Mouse (Mus musculus) stomach, embryonic 14.5 days (tissue): ENCODE data around the gene Dmgdh. TPM values are rescaled to one million over a fixed set of nuclear protein-coding genes. Genes with fewer than 3 reads are reported as not detected.

Experiments used
- ATAC-seq: fragments of 200-750 bp; cut with Nextera tagmentation; 2 replicates; pipeline ENCODE4 v1.8.0; 2017; ENCODE audit warnings: low read depth, moderate TSS enrichment; ENCODE audit not compliant: insufficient number of reproducible peaks, insufficient read depth, low FRiP score
- H3K27ac ChIP-seq: fragments of 300-500 bp; sonication (generic); 2 replicates; pipeline ENCODE4 v1.5.1; 2014; ENCODE audit warnings: mild to moderate bottlenecking, low read length, moderate library complexity, mixed read lengths
- H3K27me3 ChIP-seq: fragments of 300-500 bp; sonication (generic); 2 replicates; pipeline ENCODE4 v1.6.1; 2014; ENCODE audit warnings: low read length, control low read depth, mixed read lengths; ENCODE audit not compliant: control insufficient read depth, insufficient read depth
- H3K36me3 ChIP-seq: fragments of 300-500 bp; sonication (generic); 2 replicates; pipeline ENCODE4 v1.6.1; 2014; ENCODE audit warnings: mild to moderate bottlenecking, control low read depth, low read length, moderate library complexity, mixed read lengths; ENCODE audit not compliant: control insufficient read depth, insufficient read depth
- H3K4me1 ChIP-seq: fragments of 300-500 bp; sonication (generic); 2 replicates; pipeline ENCODE4 v1.6.1; 2014; ENCODE audit warnings: low read length, control low read depth, mixed read lengths; ENCODE audit not compliant: control insufficient read depth, insufficient read depth
- H3K4me2 ChIP-seq: fragments of 300-500 bp; sonication (generic); replicated peaks from 2 replicates; pipeline ENCODE4 v1.6.1; 2014; ENCODE audit warnings: low read depth, low read length, control low read depth
- H3K4me3 ChIP-seq: fragments of 300-500 bp; sonication (generic); 2 replicates; pipeline ENCODE4 v1.5.1; 2014; ENCODE audit warnings: low read depth, low read length, control low read depth
- H3K9ac ChIP-seq: fragments of 300-500 bp; sonication (generic); replicated peaks from 2 replicates; pipeline ENCODE4 v1.6.1; 2014; ENCODE audit warnings: low read depth, mild to moderate bottlenecking, control low read depth, low read length, moderate library complexity, mixed read lengths
- H3K9me3 ChIP-seq: fragments of 300-500 bp; sonication (generic); 2 replicates; pipeline ENCODE4 v1.6.1; 2016; ENCODE audit warnings: low read depth, low read length, control low read depth; ENCODE audit not compliant: control insufficient read depth
- WGBS: fragments of 180-500 bp; shearing (Covaris S2); extraction: QIAGEN DNeasy Blood & Tissue Kit; methylation state at CpG from one replicate; pipeline ENCODE4 v1.1.7; 2014; 5-methylcytosine and 5-hydroxymethylcytosine counted together
- polyA plus RNA-seq: library from polyadenylated mRNA; unstranded; fragments of >200 nt; fragmentation: Nextera tagmentation; extraction: Ambion mirVana; gene quantifications from 2 replicates; pipeline ENCODE4 v1.2.1, GENCODE M21; 2014

Gene Dmgdh
- polyA plus RNA-seq, 1 experiment from 2014 or later: not detected

GRCm38 (mm10) chr13:93717113-93717512, 42.9 kb downstream of the Dmgdh start:
- no peaks in the 10 kb centered on the region for H3K4me1 ChIP-seq
- ATAC-seq: no peak
- no peak overlapping the region for H3K4me2 ChIP-seq
- no peak overlapping the region for H3K27ac ChIP-seq
- H3K9ac ChIP-seq: no peak overlapping the region
- no peak overlapping the region for H3K4me3 ChIP-seq
- H3K36me3 ChIP-seq: no peaks in the 10 kb centered on the region
- 42% methylated on average over 7 of the region's 7 CpGs for WGBS
- no peaks in the 10 kb centered on the region for H3K9me3 ChIP-seq
- H3K27me3 ChIP-seq: no peaks in the 10 kb centered on the region

GRCm38 (mm10) chr13:93718948-93719347, 44.7 kb downstream of the Dmgdh start:
- ATAC-seq: no peak
- H3K9ac ChIP-seq: no peak overlapping the region
- no peaks in the 10 kb centered on the region for H3K36me3 ChIP-seq
- no peaks in the 10 kb centered on the region for H3K27me3 ChIP-seq
- no peak overlapping the region for H3K4me3 ChIP-seq
- WGBS: 3% methylated on average over 7 of the region's 7 CpGs
- no peaks in the 10 kb centered on the region for H3K9me3 ChIP-seq
- H3K27ac ChIP-seq: no peak overlapping the region
- no peak overlapping the region for H3K4me2 ChIP-seq
- no peaks in the 10 kb centered on the region for H3K4me1 ChIP-seq

GRCm38 (mm10) chr13:93721916-93722315, 47.7 kb downstream of the Dmgdh start:
- no peaks in the 10 kb centered on the region for H3K9me3 ChIP-seq
- H3K4me3 ChIP-seq: no peak overlapping the region
- no peak overlapping the region for H3K4me2 ChIP-seq
- H3K4me1 ChIP-seq: no peaks in the 10 kb centered on the region
- no peaks in the 10 kb centered on the region for H3K36me3 ChIP-seq
- WGBS: 57% methylated on average over 4 of the region's 4 CpGs
- H3K27me3 ChIP-seq: no peaks in the 10 kb centered on the region
- no peak overlapping the region for H3K27ac ChIP-seq
- no peak overlapping the region for H3K9ac ChIP-seq
- no peak for ATAC-seq

GRCm38 (mm10) chr13:93723455-93723854, 49.2 kb downstream of the Dmgdh start:
- H3K4me1 ChIP-seq: no peaks in the 10 kb centered on the region
- no peaks in the 10 kb centered on the region for H3K9me3 ChIP-seq
- 85% methylated on average over 3 of the region's 3 CpGs for WGBS
- no peaks in the 10 kb centered on the region for H3K36me3 ChIP-seq
- no peak overlapping the region for H3K4me3 ChIP-seq
- H3K27me3 ChIP-seq: no peaks in the 10 kb centered on the region
- no peak for ATAC-seq
- no peak overlapping the region for H3K9ac ChIP-seq
- no peak overlapping the region for H3K27ac ChIP-seq
- H3K4me2 ChIP-seq: no peak overlapping the region

- Histone ChIP-seq H3K36me3 (no peaks in the 10 kb centered on the region), H3K4me1 (no peaks in the 10 kb centered on the region), H3K4me3 (no peak overlapping the region), H3K27me3 (no peaks in the 10 kb centered on the region), H3K4me2 (no peak overlapping the region), H3K9ac (no peak overlapping the region), H3K27ac (no peak overlapping the region), H3K9me3 (no peaks in the 10 kb centered on the region)
- no peak for ATAC-seq
- WGBS: 32% methylated on average over 2 of the region's 2 CpGs
Observed at GRCm38 (mm10) chr13:93724206-93724605, 50.0 kb downstream of the Dmgdh start.

GRCm38 (mm10) chr13:93735131-93735636, 61.0 kb downstream of the Dmgdh start:
- 85% methylated on average over 5 of the region's 5 CpGs for WGBS
- Histone ChIP-seq H3K9ac (no peak overlapping the region), H3K27ac (no peak overlapping the region), H3K9me3 (no peaks in the 10 kb centered on the region), H3K4me2 (no peak overlapping the region), H3K36me3 (no peaks in the 10 kb centered on the region), H3K4me3 (no peak overlapping the region), H3K27me3 (no peaks in the 10 kb centered on the region), H3K4me1 (no peaks in the 10 kb centered on the region)
- ATAC-seq: no peak

- Histone ChIP-seq H3K4me3 (no peak overlapping the region), H3K27me3 (no peaks in the 10 kb centered on the region), H3K27ac (no peak overlapping the region), H3K36me3 (no peaks in the 10 kb centered on the region), H3K4me2 (no peak overlapping the region), H3K4me1 (no peaks in the 10 kb centered on the region), H3K9me3 (no peaks in the 10 kb centered on the region), H3K9ac (no peak overlapping the region)
- ATAC-seq: no peak
- WGBS: 47% methylated on average over 8 of the region's 8 CpGs
Observed at GRCm38 (mm10) chr13:93744118-93744517, 69.9 kb downstream of the Dmgdh start.

GRCm38 (mm10) chr13:93752597-93753400, 78.6 kb downstream of the Dmgdh start:
- WGBS: 49% methylated on average over 14 of the region's 14 CpGs
- H3K27me3 ChIP-seq: no peaks in the 10 kb centered on the region
- H3K27ac ChIP-seq: no peak overlapping the region
- no peak overlapping the region for H3K4me3 ChIP-seq
- H3K4me1 ChIP-seq: no peaks in the 10 kb centered on the region
- no peaks in the 10 kb centered on the region for H3K36me3 ChIP-seq
- H3K9me3 ChIP-seq: no peaks in the 10 kb centered on the region
- no peak overlapping the region for H3K9ac ChIP-seq
- ATAC-seq: no peak
- H3K4me2 ChIP-seq: no peak overlapping the region

GRCm38 (mm10) chr13:93755084-93755483, 80.9 kb downstream of the Dmgdh start:
- WGBS: 87% methylated on average over 4 of the region's 4 CpGs
- H3K9me3 ChIP-seq: no peaks in the 10 kb centered on the region
- no peaks in the 10 kb centered on the region for H3K36me3 ChIP-seq
- ATAC-seq: no peak
- no peak overlapping the region for H3K4me2 ChIP-seq
- H3K4me3 ChIP-seq: no peak overlapping the region
- H3K4me1 ChIP-seq: no peaks in the 10 kb centered on the region
- no peaks in the 10 kb centered on the region for H3K27me3 ChIP-seq
- H3K9ac ChIP-seq: no peak overlapping the region
- no peak overlapping the region for H3K27ac ChIP-seq
